Mouse (Mus musculus) embryonic facial prominence, embryonic 10.5 days (tissue): ENCODE results near the gene Atp11a. TPM values are rescaled to one million over a fixed set of nuclear protein-coding genes. Genes with fewer than 3 reads are reported as not detected.
A peak's percentile ranks its signal among the peaks of the same experiment; 100 is the strongest.

Experiments
- DNase-seq: peaks from one replicate; pipeline ENCODE4 v3.0.0-alpha.2; 2017; ENCODE audit warnings: low spot score
- H3K27ac ChIP-seq: fragments of 300-500 bp; sonication (generic); replicated peaks from 2 replicates; pipeline ENCODE4 v1.5.1; 2016; ENCODE audit warnings: mild to moderate bottlenecking
- H3K27me3 ChIP-seq: fragments of 300-500 bp; sonication (generic); replicated peaks from 2 replicates; pipeline ENCODE4 v1.6.1; 2016; ENCODE audit warnings: low read depth, mild to moderate bottlenecking; ENCODE audit not compliant: poor library complexity, severe bottlenecking
- H3K36me3 ChIP-seq: fragments of 300-500 bp; sonication (generic); replicated peaks from 2 replicates; pipeline ENCODE4 v1.6.1; 2016; ENCODE audit warnings: mild to moderate bottlenecking, moderate library complexity
- H3K4me1 ChIP-seq: fragments of 300-500 bp; sonication (generic); 2 replicates; pipeline ENCODE4 v1.6.1; 2016
- H3K4me3 ChIP-seq: fragments of 300-500 bp; sonication (generic); 2 replicates; pipeline ENCODE4 v1.5.1; 2016; ENCODE audit warnings: mild to moderate bottlenecking, moderate library complexity
- H3K9me3 ChIP-seq: fragments of 300-500 bp; sonication (generic); 2 replicates; pipeline ENCODE4 v1.6.1; 2016; ENCODE audit warnings: mild to moderate bottlenecking
- WGBS: fragments of 180-500 bp; shearing (Covaris S2); methylation state at CpG from one replicate; pipeline ENCODE4 v1.1.7; 2016; 5-methylcytosine and 5-hydroxymethylcytosine counted together
- polyA plus RNA-seq: library from polyadenylated mRNA; unstranded; fragments of >200 nt; fragmentation: Nextera tagmentation; extraction: Ambion mirVana; gene quantifications from 2 replicates; pipeline ENCODE4 v1.2.1, GENCODE M21; 2016

Gene Atp11a
- 9.8 and 10.2 TPM in 2 replicates for polyA plus RNA-seq

GRCm38 (mm10) chr8:12756391-12757157, at the start of gene Atp11a:
Atp11a (plus strand) TSS chr8:12757014.
- H3K27me3 ChIP-seq: peaks cover 30% of the 10 kb centered on the region
- H3K27ac ChIP-seq: peak within 1 kb of the TSS; percentile 84
- H3K4me1 ChIP-seq: peaks cover 23% of the 10 kb centered on the region
- peak; percentile 77 for DNase-seq
- H3K9me3 ChIP-seq: no peaks in the 10 kb centered on the region
- WGBS: 2% methylated on average over 61 of the region's 62 CpGs
- 0 out of 2 replicates have a peak, but pooled peaks cover under 1% of the 10 kb centered on the region for H3K36me3 ChIP-seq
- peak within 1 kb of the TSS; percentile 88 for H3K4me3 ChIP-seq

DNA sequence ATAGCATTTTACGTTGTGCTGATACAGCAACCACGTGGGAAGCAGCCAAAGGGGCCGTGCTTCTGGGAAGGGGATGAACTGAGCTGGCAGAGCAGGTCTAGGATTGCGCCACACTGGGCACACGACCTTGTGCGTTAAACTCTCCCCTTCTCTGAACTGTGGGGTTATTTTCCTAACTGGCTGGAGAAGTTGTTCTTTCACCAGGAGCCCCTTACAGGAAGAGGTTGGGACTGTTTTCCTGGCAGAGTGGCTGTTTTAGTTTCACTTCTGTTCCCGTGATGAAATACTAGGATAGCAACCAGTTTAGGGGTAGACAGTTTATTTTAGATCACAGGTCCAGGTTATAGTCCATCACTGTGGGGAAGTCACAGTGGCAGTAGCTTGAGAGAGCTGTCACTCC, 45.2 kb upstream of the Atp11a start:
- 83% methylated on average over 7 of the region's 7 CpGs for WGBS
- Histone ChIP-seq H3K4me3 (no peak overlapping the region), H3K27me3 (no peaks in the 10 kb centered on the region), H3K36me3 (no peaks in the 10 kb centered on the region), H3K4me1 (peaks cover under 1% of the 10 kb centered on the region; the same call in 1 of the 2 replicates), H3K27ac (no peak overlapping the region), H3K9me3 (peaks cover 4% of the 10 kb centered on the region; the same call in 1 of the 2 replicates)
- no peak for DNase-seq

DNA sequence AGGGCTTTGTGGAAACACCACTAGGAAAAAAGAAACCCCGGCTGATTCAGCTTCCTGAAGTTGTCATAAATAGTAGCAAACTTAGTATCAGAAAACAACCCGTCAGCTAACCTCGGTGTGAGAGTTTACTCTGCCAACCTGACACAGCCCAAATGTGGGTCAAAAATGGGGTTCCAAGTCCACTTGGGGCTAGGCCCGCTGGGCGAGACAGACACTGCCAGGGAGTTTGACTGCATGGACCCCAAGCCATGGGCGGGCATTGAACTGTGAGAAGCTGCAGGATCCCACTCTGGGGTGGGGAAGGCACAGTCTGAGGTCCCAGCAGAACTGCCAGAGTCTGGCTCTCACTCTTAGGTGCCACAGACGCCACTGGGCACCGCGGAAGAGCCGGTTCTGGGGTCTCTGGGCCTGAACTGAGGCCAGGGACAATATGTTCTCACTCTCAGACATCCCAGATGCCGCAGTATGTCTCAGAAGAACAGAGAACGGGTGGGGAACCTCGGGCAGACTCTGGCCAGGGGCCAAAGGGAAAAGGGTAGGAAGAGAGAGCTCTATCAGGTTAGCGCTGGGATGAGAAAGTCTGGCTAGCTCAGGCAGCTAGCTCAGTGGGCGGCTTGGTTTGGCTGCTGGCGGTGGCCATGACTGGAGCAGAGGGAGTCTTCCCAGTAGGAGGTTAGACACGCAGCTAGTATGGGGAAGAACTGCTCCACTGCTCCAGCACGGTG, 40.8 kb upstream of the Atp11a start:
- WGBS: 86% methylated on average over 18 of the region's 18 CpGs
- H3K27ac ChIP-seq: no peak overlapping the region

DNA sequence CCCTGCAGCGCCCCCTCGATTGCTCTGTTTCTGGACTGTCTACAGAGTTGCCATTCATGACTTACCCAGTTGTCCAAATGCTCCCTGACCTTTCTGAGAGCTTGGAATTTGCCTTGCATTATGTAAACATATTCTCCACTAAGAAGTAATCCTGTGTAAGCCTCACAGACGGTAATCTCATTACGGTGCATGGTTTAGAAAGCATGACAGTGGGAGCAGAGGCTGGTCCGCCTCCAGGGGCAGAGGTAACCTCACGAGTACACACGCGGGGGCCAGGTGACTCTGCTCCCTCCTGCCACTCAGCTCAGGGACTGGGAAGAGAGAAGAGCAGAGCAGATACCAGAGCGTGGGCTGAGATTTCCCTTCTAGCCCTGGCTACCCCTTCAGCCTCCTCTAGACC, 37.7 kb upstream of the Atp11a start:
- Histone ChIP-seq H3K27me3 (no peaks in the 10 kb centered on the region), H3K4me3 (no peak overlapping the region), H3K36me3 (no peaks in the 10 kb centered on the region), H3K9me3 (no peaks in the 10 kb centered on the region), H3K27ac (no peak overlapping the region), H3K4me1 (peaks cover 22% of the 10 kb centered on the region)
- no peak for DNase-seq
- 66% methylated on average over 9 of the region's 9 CpGs for WGBS

More for the DNA sequence above, 40.8 kb upstream of the Atp11a start:
- DNase-seq: no peak
- Histone ChIP-seq H3K4me1 (peaks cover 18% of the 10 kb centered on the region), H3K36me3 (no peaks in the 10 kb centered on the region), H3K9me3 (no peaks in the 10 kb centered on the region), H3K27me3 (no peaks in the 10 kb centered on the region), H3K4me3 (no peak overlapping the region)

- no peak for DNase-seq
- WGBS: 84% methylated on average over 4 of the region's 4 CpGs
- Histone ChIP-seq H3K4me1 (no peaks in the 10 kb centered on the region; the same call in 1 of the 2 replicates), H3K4me3 (no peak overlapping the region), H3K36me3 (no peaks in the 10 kb centered on the region), H3K9me3 (no peaks in the 10 kb centered on the region), H3K27ac (no peak overlapping the region), H3K27me3 (no peaks in the 10 kb centered on the region)
Measured at GRCm38 (mm10) chr8:12728644-12729043, 28.2 kb upstream of the Atp11a start.

DNA sequence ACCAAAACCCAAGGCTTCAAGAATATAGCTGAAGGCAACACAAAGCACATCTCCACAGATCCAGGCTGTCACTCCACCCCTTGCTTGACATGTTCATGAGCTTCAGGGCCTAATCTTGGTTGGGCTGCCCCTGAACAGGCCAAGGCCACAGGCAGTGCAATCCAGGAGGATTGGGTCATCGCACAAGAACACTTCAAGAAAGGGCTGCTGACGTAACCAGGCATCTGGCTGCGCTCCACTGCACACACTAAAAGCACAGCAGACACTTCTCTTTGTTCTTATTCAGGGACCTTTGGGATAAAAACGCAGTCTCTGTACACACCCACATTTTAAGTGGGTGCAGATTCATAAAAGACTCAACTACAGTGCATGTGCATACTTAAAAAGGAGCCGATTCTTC, 26.0 kb upstream of the Atp11a start:
- DNase-seq: peak; percentile 15
- no peak overlapping the region for H3K4me3 ChIP-seq
- no peaks in the 10 kb centered on the region for H3K9me3 ChIP-seq
- H3K27me3 ChIP-seq: no peaks in the 10 kb centered on the region
- no peak overlapping the region for H3K27ac ChIP-seq
- 63% methylated on average over 5 of the region's 5 CpGs for WGBS
- no peaks in the 10 kb centered on the region for H3K36me3 ChIP-seq
- H3K4me1 ChIP-seq: no peaks in the 10 kb centered on the region; the same call in 1 of the 2 replicates

DNA sequence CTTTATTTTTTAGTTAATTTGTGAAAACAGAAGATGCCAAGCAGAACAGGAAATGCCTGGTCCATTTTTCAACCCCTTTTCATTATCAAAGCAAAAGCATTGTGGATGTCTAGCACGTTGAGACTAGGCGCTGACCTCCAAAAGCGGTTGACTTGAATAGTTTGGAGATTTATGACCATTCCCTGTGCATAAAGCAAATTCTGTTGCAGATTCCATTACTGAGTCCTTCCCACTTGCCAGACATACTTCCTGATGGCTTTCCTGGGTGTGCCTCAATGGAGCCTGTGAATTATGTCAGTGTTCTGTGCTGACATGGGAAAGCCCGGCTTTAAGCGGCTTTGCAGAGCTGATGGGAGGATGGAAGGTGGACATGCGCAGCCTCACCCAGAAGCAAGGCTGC, 24.4 kb upstream of the Atp11a start:
- Histone ChIP-seq H3K27ac (no peak overlapping the region), H3K36me3 (no peaks in the 10 kb centered on the region), H3K27me3 (no peaks in the 10 kb centered on the region), H3K4me1 (no peaks in the 10 kb centered on the region; the same call in 1 of the 2 replicates), H3K9me3 (no peaks in the 10 kb centered on the region), H3K4me3 (no peak overlapping the region)
- DNase-seq: no peak
- WGBS: 94% methylated on average over 6 of the region's 6 CpGs

GRCm38 (mm10) chr8:12739113-12739512, 17.7 kb upstream of the Atp11a start:
- Histone ChIP-seq H3K27ac (no peak overlapping the region), H3K4me1 (no peaks in the 10 kb centered on the region), H3K36me3 (no peaks in the 10 kb centered on the region), H3K27me3 (0 out of 2 replicates have a peak, but pooled peaks cover 4% of the 10 kb centered on the region), H3K9me3 (no peaks in the 10 kb centered on the region), H3K4me3 (no peak overlapping the region)
- WGBS: 91% methylated on average over 9 of the region's 9 CpGs
- no peak for DNase-seq

DNA sequence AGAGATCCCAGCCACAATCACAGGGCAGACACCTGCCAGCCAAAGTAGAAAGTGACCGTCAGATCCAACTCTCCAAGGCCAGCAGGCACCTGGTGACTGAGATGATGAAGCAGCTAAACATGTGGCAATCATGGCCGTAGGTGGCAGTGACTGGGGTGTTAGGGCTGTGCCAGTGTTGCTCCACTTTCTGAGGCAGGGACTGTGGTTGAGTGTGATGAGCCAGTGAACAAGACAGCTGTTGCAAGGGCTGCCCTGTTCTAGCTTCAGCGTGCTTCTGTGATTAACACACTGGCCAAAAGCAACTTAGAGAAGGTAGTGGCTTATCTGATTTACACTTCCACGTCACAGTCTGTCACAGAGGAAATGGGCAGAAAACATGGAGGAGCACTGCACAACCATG, 13.4 kb upstream of the Atp11a start:
- 92% methylated on average over 4 of the region's 4 CpGs for WGBS
- H3K27ac ChIP-seq: no peak overlapping the region

GRCm38 (mm10) chr8:12748183-12748582, 8.6 kb upstream of the Atp11a start:
- H3K27ac ChIP-seq: no peak overlapping the region
- H3K9me3 ChIP-seq: peaks cover 10% of the 10 kb centered on the region
- no peak overlapping the region for H3K4me3 ChIP-seq
- DNase-seq: no peak
- no peaks in the 10 kb centered on the region for H3K36me3 ChIP-seq
- 89% methylated on average over 3 of the region's 3 CpGs for WGBS
- peaks cover 2% of the 10 kb centered on the region; the same call in 1 of the 2 replicates for H3K4me1 ChIP-seq
- no peaks in the 10 kb centered on the region for H3K27me3 ChIP-seq

More for the DNA sequence above, 13.4 kb upstream of the Atp11a start:
- DNase-seq: no peak
- Histone ChIP-seq H3K27me3 (no peaks in the 10 kb centered on the region), H3K36me3 (no peaks in the 10 kb centered on the region), H3K4me3 (no peak overlapping the region), H3K4me1 (no peaks in the 10 kb centered on the region), H3K9me3 (peaks cover 10% of the 10 kb centered on the region)

DNA sequence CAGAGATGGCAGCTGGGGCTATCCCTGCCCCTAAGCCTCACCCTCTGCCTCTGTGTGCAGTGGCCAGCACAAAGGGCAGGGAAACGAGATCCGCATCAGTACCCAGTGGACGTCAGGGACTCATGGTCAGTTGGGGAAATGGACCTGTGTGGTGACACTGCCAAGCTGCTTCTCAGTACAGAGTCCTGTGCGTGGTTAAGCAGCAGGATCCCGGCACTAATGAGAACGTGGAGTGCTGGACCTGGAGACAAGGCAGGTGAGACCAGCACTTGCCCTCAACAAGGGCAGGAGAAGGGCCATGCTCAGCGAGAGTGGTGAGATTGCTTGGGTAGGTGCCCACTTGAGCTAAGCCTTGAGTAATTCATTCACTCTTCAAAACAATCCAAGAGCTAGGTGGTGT, 7.7 kb upstream of the Atp11a start:
- no peaks in the 10 kb centered on the region; the same call in 1 of the 2 replicates for H3K27me3 ChIP-seq
- no peak overlapping the region for H3K4me3 ChIP-seq
- peaks cover 10% of the 10 kb centered on the region for H3K9me3 ChIP-seq
- WGBS: 85% methylated on average over 7 of the region's 7 CpGs
- H3K36me3 ChIP-seq: no peaks in the 10 kb centered on the region
- peaks cover 3% of the 10 kb centered on the region; the same call in 1 of the 2 replicates for H3K4me1 ChIP-seq
- DNase-seq: no peak
- no peak overlapping the region for H3K27ac ChIP-seq

- DNase-seq: no peak
Measured at GRCm38 (mm10) chr8:12753054-12753453, 3.8 kb upstream of the Atp11a start.

More at GRCm38 (mm10) chr8:12753054-12753453, 3.8 kb upstream of the Atp11a start:
- peaks cover 19% of the 10 kb centered on the region for H3K27me3 ChIP-seq
- 0 out of 2 replicates have a peak overlapping the region, but pooled peaks have one; percentile 19 for H3K27ac ChIP-seq
- H3K4me3 ChIP-seq: no peak overlapping the region
- no peaks in the 10 kb centered on the region for H3K9me3 ChIP-seq
- no peaks in the 10 kb centered on the region for H3K36me3 ChIP-seq
- peaks cover 15% of the 10 kb centered on the region for H3K4me1 ChIP-seq
- WGBS: 73% methylated on average over 6 of the region's 6 CpGs
